Mouse (Mus musculus) forebrain, postnatal 0 days (tissue): ENCODE results near the gene Fam89b. TPM values are rescaled to one million over a fixed set of nuclear protein-coding genes. Genes with fewer than 3 reads are reported as not detected.

Experiments used
- ATAC-seq: fragments of 200-750 bp; cut with Nextera tagmentation; 2 replicates; pipeline ENCODE4 v1.8.0; 2017; ENCODE audit warnings: mild to moderate bottlenecking, moderate library complexity
- DNase-seq: peaks from one replicate; pipeline ENCODE4 v3.0.0-alpha.2; 2015
- H3K27ac ChIP-seq: fragments of 300-500 bp; sonication (generic); 2 replicates; pipeline ENCODE4 v1.5.1; 2014; ENCODE audit warnings: low read depth, mild to moderate bottlenecking, antibody characterized with exemption, low read length, moderate library complexity, mixed read lengths
- H3K27me3 ChIP-seq: fragments of 300-500 bp; sonication (generic); 2 replicates; pipeline ENCODE4 v1.6.1; 2014; ENCODE audit warnings: mild to moderate bottlenecking, low read length, mixed read lengths; ENCODE audit not compliant: insufficient read depth
- H3K36me3 ChIP-seq: fragments of 300-500 bp; sonication (generic); 2 replicates; pipeline ENCODE4 v1.6.1; 2014; ENCODE audit warnings: mild to moderate bottlenecking, moderate library complexity; ENCODE audit not compliant: insufficient read depth
- H3K4me1 ChIP-seq: fragments of 300-500 bp; sonication (generic); 2 replicates; pipeline ENCODE4 v1.6.1; 2014; ENCODE audit warnings: antibody characterized with exemption; ENCODE audit not compliant: insufficient read depth
- H3K4me2 ChIP-seq: fragments of 300-500 bp; sonication (generic); 2 replicates; pipeline ENCODE4 v1.6.1; 2014; ENCODE audit warnings: low read depth, mild to moderate bottlenecking, moderate library complexity
- H3K4me3 ChIP-seq: fragments of 300-500 bp; sonication (generic); 2 replicates; pipeline ENCODE4 v1.5.1; 2014; ENCODE audit warnings: low read depth, low read length, mixed read lengths
- H3K9ac ChIP-seq: fragments of 300-500 bp; sonication (generic); 2 replicates; pipeline ENCODE4 v1.6.1; 2014; ENCODE audit warnings: mild to moderate bottlenecking
- H3K9me3 ChIP-seq: fragments of 300-500 bp; sonication (generic); 2 replicates; pipeline ENCODE4 v1.6.1; 2016; ENCODE audit warnings: low read length
- CTCF ChIP-seq: sonication (generic); IDR thresholded peaks from 2 replicates; pipeline ENCODE4 v1.5.1; 2016; ENCODE audit warnings: antibody characterized with exemption, control low read depth, low read depth
- WGBS: fragments of 180-500 bp; shearing (Covaris S2); extraction: QIAGEN DNeasy Blood & Tissue Kit; methylation state at CpG from one replicate; pipeline ENCODE4 v1.1.7; 2014; 5-methylcytosine and 5-hydroxymethylcytosine counted together
- polyA plus RNA-seq: library from polyadenylated mRNA; unstranded; fragments of >200 nt; fragmentation: Nextera tagmentation; extraction: Ambion mirVana; gene quantifications from 2 replicates; pipeline ENCODE4 v1.2.1, GENCODE M21; 2015
- total RNA-seq: library from RNA; depleted of rRNA; stranded (reverse); fragments of >200 nt; gene quantifications from 2 replicates; pipeline ENCODE4 v1.2.3, GENCODE M21; 2014

Fam89b gene
- total and polyA plus RNA-seq, 2 experiments from 2014 or later = 165 to 169 TPM

DNA sequence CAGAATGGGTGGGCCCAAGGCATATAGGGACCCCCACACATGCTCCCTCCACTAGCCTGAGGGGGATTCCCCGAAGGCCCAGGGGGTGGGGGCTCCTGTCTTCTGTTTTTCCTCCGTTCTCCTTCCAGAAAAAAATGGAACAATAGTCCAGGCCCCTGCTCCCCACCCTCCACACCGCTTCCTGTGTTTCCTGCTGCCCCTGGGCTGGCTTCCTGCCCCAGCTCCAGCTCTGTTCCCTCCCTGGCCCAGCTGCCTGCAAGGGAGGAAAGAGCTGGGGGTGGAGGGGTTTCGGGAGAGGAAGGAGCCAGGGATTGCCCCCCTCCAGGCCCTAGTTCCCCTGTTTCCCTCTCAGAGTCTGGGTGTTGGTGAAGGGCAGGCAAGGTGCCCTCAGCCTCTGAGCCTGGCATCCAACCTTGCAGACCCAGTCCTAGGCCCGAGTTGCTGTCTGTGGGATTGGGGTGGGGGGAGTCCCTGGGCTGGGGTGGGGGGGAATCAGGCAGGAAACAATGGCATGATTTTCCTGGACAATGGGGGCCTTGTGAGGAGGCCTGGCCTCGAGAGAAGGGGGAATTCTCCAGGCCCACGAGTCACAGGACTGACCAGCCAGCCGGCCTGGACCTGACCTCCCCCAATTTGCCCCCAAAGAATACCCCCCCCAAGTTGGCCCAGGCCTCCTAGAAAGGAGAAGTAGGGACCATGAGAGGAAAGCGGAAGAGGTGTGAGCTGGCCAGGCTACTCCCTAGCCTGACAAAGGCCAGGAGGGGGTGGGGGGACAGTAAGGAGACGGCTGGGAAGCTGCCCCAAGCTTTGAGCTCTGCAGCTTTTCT is 37.2 kb downstream of the Fam89b start:
- peaks cover 17% of the 10 kb centered on the region for H3K4me1 ChIP-seq
- 67% methylated on average over 10 of the region's 10 CpGs for WGBS
- no peaks in the 10 kb centered on the region for H3K9me3 ChIP-seq
- no peak for DNase-seq
- no peak for TF ChIP-seq CTCF
- no peaks in the 10 kb centered on the region for H3K27me3 ChIP-seq
- no peak for ATAC-seq
- no peak overlapping the region for H3K4me3 ChIP-seq
- peak overlapping the region; percentile 97; the same call in 1 of the 2 replicates for H3K4me2 ChIP-seq
- H3K36me3 ChIP-seq = peaks cover 25% of the 10 kb centered on the region
- peak overlapping the region; percentile 31; the same call in 1 of the 2 replicates for H3K9ac ChIP-seq
- peak overlapping the region; percentile 62 for H3K27ac ChIP-seq

DNA sequence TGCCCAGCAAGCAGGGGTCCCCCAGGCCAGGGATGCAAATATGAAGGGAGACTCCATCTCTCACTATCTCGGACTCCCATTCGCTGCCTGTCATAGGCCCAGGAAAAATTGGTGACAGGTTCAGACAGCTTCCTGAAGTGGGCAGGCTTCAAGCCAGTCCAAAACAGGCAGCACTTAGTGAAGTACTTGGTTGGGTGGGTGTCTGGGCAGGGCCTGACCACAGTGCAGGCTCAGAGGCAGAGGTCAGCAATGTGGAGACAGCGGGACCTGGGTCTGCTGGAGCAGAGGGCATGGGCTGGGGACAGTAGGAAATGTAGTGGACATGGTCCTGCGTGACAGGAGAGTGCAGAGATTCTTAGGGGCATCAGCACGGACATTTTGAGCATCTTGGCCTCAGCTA is 37.9 kb downstream of the Fam89b start:
- 87% methylated on average over 5 of the region's 5 CpGs for WGBS
- Histone ChIP-seq H3K27ac (peak overlapping the region; percentile 21; the same call in 1 of the 2 replicates), H3K9me3 (no peaks in the 10 kb centered on the region), H3K4me3 (no peak overlapping the region), H3K4me1 (peaks cover 17% of the 10 kb centered on the region), H3K36me3 (peaks cover 18% of the 10 kb centered on the region; the same call in 1 of the 2 replicates), H3K4me2 (peak overlapping the region; percentile 97), H3K9ac (0 out of 2 replicates have a peak overlapping the region, but pooled peaks have one; percentile 31), H3K27me3 (no peaks in the 10 kb centered on the region)
- TF ChIP-seq CTCF = no peak
- no peak for DNase-seq
- no peak for ATAC-seq

DNA sequence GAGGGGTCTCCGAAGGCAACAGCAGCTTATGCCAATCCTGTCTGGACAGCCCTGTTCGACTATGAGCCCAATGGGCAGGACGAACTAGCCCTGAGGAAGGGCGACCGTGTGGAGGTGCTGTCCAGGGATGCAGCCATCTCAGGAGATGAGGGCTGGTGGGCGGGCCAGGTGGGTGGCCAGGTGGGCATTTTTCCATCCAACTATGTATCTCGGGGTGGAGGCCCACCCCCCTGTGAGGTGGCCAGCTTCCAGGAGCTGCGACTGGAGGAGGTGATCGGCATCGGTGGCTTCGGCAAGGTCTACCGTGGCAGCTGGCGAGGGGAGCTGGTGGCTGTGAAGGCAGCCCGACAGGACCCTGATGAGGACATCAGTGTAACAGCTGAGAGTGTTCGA is 39.1 kb downstream of the Fam89b start:
- no peak for DNase-seq
- H3K36me3 ChIP-seq = peaks cover 23% of the 10 kb centered on the region

DNA sequence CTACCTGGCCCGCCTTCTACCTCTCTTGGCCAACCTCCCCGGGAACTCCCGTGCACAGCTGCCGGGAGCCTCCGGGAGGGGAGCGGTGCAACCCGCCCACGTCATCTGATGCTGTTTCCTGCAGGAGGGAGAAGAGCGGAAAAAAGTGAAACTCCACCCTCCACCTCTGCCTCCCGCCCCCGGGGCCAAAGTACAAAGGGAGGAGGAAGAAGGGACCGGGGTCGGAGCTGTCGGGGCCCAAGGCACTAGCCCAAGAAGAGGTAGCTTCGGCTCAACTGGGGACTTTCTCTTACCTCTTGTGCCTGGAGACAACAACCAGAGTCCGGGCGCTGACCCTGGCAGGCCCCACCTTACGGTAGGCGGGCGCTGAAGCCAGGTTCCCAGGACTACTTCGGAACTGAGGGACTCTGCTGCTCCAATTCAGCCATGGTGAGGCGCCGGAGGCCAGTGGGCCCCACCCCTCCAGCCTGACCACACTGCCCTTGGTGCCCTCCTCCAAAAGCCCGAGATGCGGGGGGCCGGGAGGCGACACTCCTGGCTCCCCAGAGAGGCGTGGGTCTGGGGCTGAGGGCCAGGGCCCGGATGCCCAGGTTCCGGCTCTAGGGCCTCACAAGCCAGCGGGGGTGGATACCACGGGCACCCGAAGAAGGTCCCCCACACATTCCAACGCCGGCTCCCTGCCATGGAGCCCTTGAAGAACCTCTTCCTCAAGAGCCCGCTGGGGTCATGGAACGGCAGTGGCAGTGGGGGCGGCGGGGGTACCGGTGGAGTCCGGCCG is 39.7 kb downstream of the Fam89b start:
- peak; percentile 61 for DNase-seq
- H3K4me1 ChIP-seq = peaks cover 17% of the 10 kb centered on the region
- 13% methylated on average over 42 of the region's 42 CpGs for WGBS
- H3K36me3 ChIP-seq = peaks cover 29% of the 10 kb centered on the region
- H3K27ac ChIP-seq = peak overlapping the region; percentile 69
- peak overlapping the region; percentile 68 for H3K9ac ChIP-seq
- H3K27me3 ChIP-seq = no peaks in the 10 kb centered on the region
- H3K4me2 ChIP-seq = peak overlapping the region; percentile 97
- peak; percentile 13; the same call in 1 of the 2 replicates for ATAC-seq
- peak overlapping the region; percentile 69 for H3K4me3 ChIP-seq
- H3K9me3 ChIP-seq = no peaks in the 10 kb centered on the region
- TF ChIP-seq CTCF = no peak

More for the DNA sequence above, 39.1 kb downstream of the Fam89b start:
- Histone ChIP-seq H3K4me3 (peak overlapping the region; percentile 69), H3K9ac (peak overlapping the region; percentile 68), H3K27ac (no peak overlapping the region), H3K27me3 (no peaks in the 10 kb centered on the region), H3K4me2 (peak overlapping the region; percentile 97), H3K9me3 (no peaks in the 10 kb centered on the region), H3K4me1 (peaks cover 17% of the 10 kb centered on the region)
- no peak for TF ChIP-seq CTCF
- WGBS = 72% methylated on average over 15 of the region's 15 CpGs
- no peak for ATAC-seq

DNA sequence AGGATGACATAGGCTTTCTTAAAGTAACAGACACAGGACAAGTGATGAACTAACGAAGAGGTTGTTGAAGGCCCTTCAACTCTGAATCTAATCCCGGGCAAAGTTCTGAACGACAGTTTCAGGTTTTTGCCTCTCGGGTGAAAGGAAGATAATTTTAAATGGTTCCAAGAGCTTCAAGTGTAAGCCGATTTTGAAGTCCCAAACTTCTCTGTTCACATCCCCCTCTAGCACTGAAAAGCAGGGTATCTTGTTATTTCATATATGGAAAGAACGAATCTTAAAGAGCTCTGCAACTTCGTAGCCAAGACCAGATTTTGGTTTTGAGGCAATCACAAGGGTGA is 40.4 kb downstream of the Fam89b start:
- no peak for ATAC-seq
- TF ChIP-seq CTCF = no peak
- H3K4me3 ChIP-seq = peak overlapping the region; percentile 69
- H3K9me3 ChIP-seq = no peaks in the 10 kb centered on the region
- no peaks in the 10 kb centered on the region for H3K27me3 ChIP-seq
- peaks cover 36% of the 10 kb centered on the region for H3K36me3 ChIP-seq
- DNase-seq = no peak
- peak overlapping the region; percentile 69 for H3K27ac ChIP-seq
- peaks cover 17% of the 10 kb centered on the region for H3K4me1 ChIP-seq
- H3K9ac ChIP-seq = peak overlapping the region; percentile 68
- H3K4me2 ChIP-seq = peak overlapping the region; percentile 97
- under 1% methylated on average over 7 of the region's 7 CpGs for WGBS

DNA sequence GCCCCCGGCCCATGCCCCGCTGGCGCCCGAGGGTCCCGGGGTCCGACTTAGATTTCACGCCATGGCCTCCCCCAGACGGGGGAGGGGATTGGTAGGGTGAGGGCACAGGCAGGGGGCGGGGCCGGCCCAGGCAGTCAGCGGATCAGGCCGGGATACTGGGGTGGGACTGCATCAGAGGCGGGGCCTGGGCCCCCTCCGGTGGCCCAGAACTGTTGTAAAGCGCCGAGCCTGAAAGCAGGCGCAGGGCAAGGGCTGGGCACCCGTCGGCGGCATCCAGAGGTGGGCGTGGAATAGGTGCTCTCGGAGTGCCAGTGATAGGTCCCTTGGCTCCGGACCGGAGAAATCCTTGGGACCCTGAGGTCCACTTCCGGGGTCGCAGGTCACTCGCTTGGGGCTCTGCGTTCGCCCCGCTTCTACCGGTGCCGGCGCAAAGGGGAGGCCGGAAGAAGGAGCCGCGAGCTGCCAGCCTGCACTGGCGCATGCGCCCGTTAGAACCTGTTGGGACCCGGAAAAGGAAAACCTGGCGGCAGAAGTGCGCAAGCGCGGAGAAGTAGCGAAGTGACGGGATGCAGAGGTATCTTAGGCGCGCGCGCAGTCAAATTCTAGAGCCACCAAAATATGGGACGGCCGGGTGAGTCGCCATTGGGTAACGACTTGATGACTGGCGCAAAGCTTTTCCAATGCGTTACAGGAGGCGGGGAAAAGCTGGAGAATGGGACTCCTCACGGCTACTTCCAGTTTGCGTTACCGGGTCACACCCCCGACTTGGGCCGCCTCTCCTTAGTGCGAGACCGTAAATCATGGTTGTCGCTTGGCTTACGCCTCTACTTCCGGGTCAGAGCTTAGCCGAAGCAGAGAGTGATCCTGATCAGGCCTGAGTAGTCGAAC is 41.0 kb downstream of the Fam89b start, which contains the start of the genes Map3k11 and Pcnx3:
TSS of gene Map3k11 (plus strand) at position 543 of the 888 bp plus-strand sequence.
TSS of gene Pcnx3 (minus strand) at position 709 of the 888 bp plus-strand sequence.
- Histone ChIP-seq H3K4me2 (peak within 1 kb of the TSS; percentile 97), H3K9me3 (no peaks in the 10 kb centered on the region), H3K36me3 (peaks cover 42% of the 10 kb centered on the region), H3K27ac (peak within 1 kb of the TSS; percentile 74), H3K4me1 (peaks cover 17% of the 10 kb centered on the region), H3K9ac (peak within 1 kb of the TSS; percentile 79), H3K4me3 (peak within 1 kb of the TSS; percentile 69), H3K27me3 (no peaks in the 10 kb centered on the region)
- whole genome bisulfite sequencing = 1% methylated on average over 69 of the region's 69 CpGs
- TF ChIP-seq CTCF = peak; percentile 47; the same call in 1 of the 2 replicates
- DNase-seq (peak; percentile 100), ATAC-seq (peak; percentile 97)
